ENCODE assay signal across 9 mouse cellular contexts in genomic region chr10:20148130-20148772, GRCm38 (mm10). TPM values are rescaled to one million over a fixed set of nuclear protein-coding genes. Genes with fewer than 3 reads are reported as not detected.
A peak's percentile ranks its signal among the peaks of the same experiment; 100 is the strongest.
DNase-seq lines count a peak whose midpoint lies in the region; ATAC-seq and TF ChIP-seq lines count a peak whose summit lies in the region.
"Had no signal": no experiment of that assay in that cellular context is flagged by ENCODE, and none has a peak within 500 bp of the region (broad histone marks: within the 10 kb centered on the region; RNA-seq: fewer than 3 reads in every experiment).

TSS of gene Map7 (plus strand) at chr10:20148471.

- peak within 1 kb of the TSS; percentile 97 for H3K4me2 ChIP-seq in neural tube, embryonic 15.5 days

- peak within 1 kb of the TSS; percentile 46 for H3K27ac ChIP-seq in ES-E14 (ENCODE audit: insufficient read depth, low read depth, low read length, poor library complexity, severe bottlenecking)
- peak within 1 kb of the TSS; percentile 84 for H3K27ac ChIP-seq in hindbrain, embryonic 10.5 days
- peak within 1 kb of the TSS; percentile 59 for H3K27ac ChIP-seq in limb, embryonic 10.5 days
- H3K27ac ChIP-seq in neural tube, embryonic 15.5 days (replicated peaks): no peak within 1 kb of the TSS
- H3K27ac ChIP-seq: macrophage had no signal

- peak within 1 kb of the TSS; percentile 95 to 96 for H3K4me3 ChIP-seq in ES-E14 (ENCODE audit: insufficient read depth in 1 of 2, low read depth in 1 of 2, low read length in 2 of 2, poor library complexity in 1 of 2, severe bottlenecking in 1 of 2)
- peak within 1 kb of the TSS; percentile 81 for H3K4me3 ChIP-seq in hindbrain, embryonic 10.5 days
- peak within 1 kb of the TSS; percentile 77 for H3K4me3 ChIP-seq in limb, embryonic 10.5 days
- H3K4me3 ChIP-seq in neural tube, embryonic 15.5 days (replicated peaks): peak within 1 kb of the TSS; percentile 67

- DNase-seq in embryo, embryonic 10.5 days (ENCODE audit: low spot score): peak; percentile 36
- no peak for DNase-seq in embryo, embryonic 11 days
- no peak for DNase-seq in ES-E14 (ENCODE audit: low read depth, low spot score)
- DNase-seq in hindbrain, embryonic 10.5 days (ENCODE audit: low spot score): peak; percentile 18
- peak; percentile 56 for DNase-seq in limb, embryonic 10.5 days (ENCODE audit: low spot score)
- no peak for DNase-seq in cerebellum, postnatal 14 days

- no peaks in the 10 kb centered on the region for H3K36me3 ChIP-seq in ES-E14 (ENCODE audit: control insufficient read depth, insufficient read depth, low read length, poor library complexity, severe bottlenecking)
- H3K36me3 ChIP-seq in hindbrain, embryonic 10.5 days: no peaks in the 10 kb centered on the region
- no peaks in the 10 kb centered on the region for H3K36me3 ChIP-seq in limb, embryonic 10.5 days
- no peaks in the 10 kb centered on the region for H3K36me3 ChIP-seq in neural tube, embryonic 15.5 days

- no peaks in the 10 kb centered on the region for H3K9me3 ChIP-seq in ES-E14 (ENCODE audit: control insufficient read depth, insufficient read depth, low read depth, low read length)
- H3K9me3 ChIP-seq in hindbrain, embryonic 10.5 days: no peaks in the 10 kb centered on the region
- no peaks in the 10 kb centered on the region for H3K9me3 ChIP-seq in limb, embryonic 10.5 days (replicated peaks)
- H3K9me3 ChIP-seq in neural tube, embryonic 15.5 days (replicated peaks): no peaks in the 10 kb centered on the region

- H3K9ac ChIP-seq in ES-E14 (ENCODE audit: insufficient read depth, low read depth, low read length, poor library complexity, severe bottlenecking): peak within 1 kb of the TSS; percentile 89
- H3K9ac ChIP-seq in neural tube, embryonic 15.5 days (replicated peaks): peak within 1 kb of the TSS; percentile 53

- peak; percentile 33; the same call in 1 of the 2 replicates for ATAC-seq in erythroid progenitor cell, adult 5-6 weeks (replicated peaks; ENCODE audit: low FRiP score, poor library complexity, severe bottlenecking)
- ATAC-seq in neural tube, embryonic 15.5 days (ENCODE audit: low FRiP score): no peak; the same call in 1 of the 2 replicates

- in situ Hi-C loops in ES-E14 (cut with MboI; ENCODE audit: low sequenced_read_pairs in 2 of 2, unreplicated experiment in 2 of 2): no loop called here

- H3K27me3 ChIP-seq in hindbrain, embryonic 10.5 days (ENCODE audit: insufficient read depth, poor library complexity, severe bottlenecking): peaks cover 60% of the 10 kb centered on the region
- H3K27me3 ChIP-seq in limb, embryonic 10.5 days (ENCODE audit: low read depth, poor library complexity, severe bottlenecking): peaks cover 62% of the 10 kb centered on the region
- H3K27me3 ChIP-seq in neural tube, embryonic 15.5 days (replicated peaks): peaks cover 34% of the 10 kb centered on the region

- peaks cover 3 to 8% of the 10 kb centered on the region in 2 experiments for H3K4me1 ChIP-seq in ES-E14 (ENCODE audit: control insufficient read depth in 2 of 2, insufficient read depth in 2 of 2, low read length in 2 of 2, poor library complexity in 1 of 2)
- peaks cover 21% of the 10 kb centered on the region for H3K4me1 ChIP-seq in hindbrain, embryonic 10.5 days (replicated peaks)
- peaks cover 20% of the 10 kb centered on the region for H3K4me1 ChIP-seq in limb, embryonic 10.5 days
- H3K4me1 ChIP-seq in neural tube, embryonic 15.5 days: peaks cover 20% of the 10 kb centered on the region

- 4% methylated on average over 51 of the region's 51 CpGs for WGBS in hindbrain, embryonic 10.5 days
- WGBS in limb, embryonic 10.5 days: 4% methylated on average over 51 of the region's 51 CpGs
- WGBS in neural tube, embryonic 15.5 days: 5% methylated on average over 51 of the region's 51 CpGs

TF ChIP-seq in ES-E14, 5 proteins besides CTCF, POLR2A, EP300 and RAD21:
- TF ChIP-seq MAFK (IDR thresholded peaks at IDR 0.05; ENCODE audit: insufficient read depth, low read depth, low read length) (no peak), CHD2 (IDR thresholded peaks at IDR 0.05; ENCODE audit: low read depth, low read length) (no peak), HCFC1 (IDR thresholded peaks at IDR 0.05; ENCODE audit: borderline replicate concordance, insufficient read depth, low read length) (0 out of 2 replicates have a peak, but pooled peaks have one; percentile 35), ZC3H11A (IDR thresholded peaks at IDR 0.05; ENCODE audit: borderline replicate concordance, low read depth, low read length) (no peak), ZNF384 (IDR thresholded peaks at IDR 0.05; ENCODE audit: low read depth, low read length) (no peak)
TF ChIP-seq in ES-E14: peak in this region for 1.

RNA-seq across cellular contexts. Expression of gene Map7, which starts in this region (rescaled TPM):
- total RNA-seq in ES-E14 (2012; rRNA removed): 35.2 and 49.6 TPM in 2 replicates
- total RNA-seq in erythroid progenitor cell, adult 5-6 weeks (2015; ENCODE audit: low replicate concordance): 0.84 and 2.2 TPM in 2 replicates
- 1.0 and 4.8 TPM in 2 replicates for total RNA-seq in erythroid progenitor cell, adult 5-6 weeks (2017; ENCODE audit: low replicate concordance)
- polyA plus RNA-seq in hindbrain, embryonic 10.5 days (2016; fragmentation: Nextera tagmentation; extraction: Ambion mirVana): 8.9 and 10.0 TPM in 2 replicates
- 1.4 and 3.3 TPM in 2 replicates for polyA plus RNA-seq in limb, embryonic 10.5 days (2016; fragmentation: Nextera tagmentation; extraction: Ambion mirVana)
- 13.9 and 17.9 TPM in 2 replicates for polyA plus RNA-seq in neural tube, embryonic 15.5 days (2015; fragmentation: Nextera tagmentation; extraction: Ambion mirVana)

Comparison
In these comparisons a context has a peak if more than half of its experiments do, and no peak if none do; other contexts are left out.
1. DNase-seq: peak in embryo, embryonic 10.5 days (single experiment), hindbrain, embryonic 10.5 days (single experiment) and limb, embryonic 10.5 days (single experiment); none in embryo, embryonic 11 days (single experiment), ES-E14 (single experiment) and cerebellum, postnatal 14 days (0 of 2).
2. Peak in every context shown above with its lines, with median percentiles within 50 percentile points of each other: H3K4me3 ChIP-seq.